ENCODE assay signal across 15 mouse cellular contexts in genomic region chr17:35103221-35103690, GRCm38 (mm10). TPM values are rescaled to one million over a fixed set of nuclear protein-coding genes. Genes with fewer than 3 reads are reported as not detected.
DNase-seq lines count a peak whose midpoint lies in the region; ATAC-seq and TF ChIP-seq lines count a peak whose summit lies in the region.
"Had no signal": no experiment of that assay in that cellular context is flagged by ENCODE, and none has a peak within 500 bp of the region (broad histone marks: within the 10 kb centered on the region; RNA-seq: fewer than 3 reads in every experiment).

No protein-coding gene starts in this region.

- ATAC-seq in neural tube, embryonic 11.5 days (ENCODE audit: insufficient read depth, low FRiP score, low TSS enrichment) = no peak
- ATAC-seq in intestine, postnatal 0 days = peak; percentile 82
- no peak for ATAC-seq in erythroid progenitor cell, adult 5-6 weeks (replicated peaks; ENCODE audit: low FRiP score, poor library complexity, severe bottlenecking)

- H3K36me3 ChIP-seq in neural tube, embryonic 11.5 days (ENCODE audit: control insufficient read depth, insufficient read depth, low read length) = peaks cover 15% of the 10 kb centered on the region
- peaks cover 51% of the 10 kb centered on the region for H3K36me3 ChIP-seq in intestine, postnatal 0 days (ENCODE audit: control insufficient read depth, insufficient read depth)

- TF ChIP-seq CTCF in intestine, postnatal 0 days (IDR thresholded peaks at IDR 0.05; ENCODE audit: low read depth) = no peak

- no peaks in the 10 kb centered on the region for H3K27me3 ChIP-seq in neural tube, embryonic 11.5 days (ENCODE audit: control insufficient read depth, insufficient read depth, low read length)
- no peaks in the 10 kb centered on the region for H3K27me3 ChIP-seq in intestine, postnatal 0 days (replicated peaks; ENCODE audit: control insufficient read depth, insufficient read depth, low read length)
- H3K27me3 ChIP-seq: forebrain, embryonic 12.5 days; limb, embryonic 13.5 days had no signal

- H3K4me2 ChIP-seq in neural tube, embryonic 11.5 days (ENCODE audit: low read depth) = no peak overlapping the region
- H3K4me2 ChIP-seq in intestine, postnatal 0 days (replicated peaks; ENCODE audit: low read depth) = no peak overlapping the region; the same call in 1 of the 2 replicates
- H3K4me2 ChIP-seq: forebrain, embryonic 12.5 days; limb, embryonic 13.5 days had no signal

- DNase-seq in neural tube, embryonic 11.5 days (ENCODE audit: low spot score) = no peak
- no peak for DNase-seq in neural tube, embryonic 10.5 days (ENCODE audit: extremely low spot score, low spot score)
- peak; percentile 79 to 90 for DNase-seq in kidney, postnatal 25 days
- peak; percentile 88 for DNase-seq in yolk sac, embryonic 10.5 days (ENCODE audit: low spot score)
- no peak for DNase-seq in adrenal gland, adult 2 months
- DNase-seq: heart, adult 2 months; thymus, postnatal 36 days had no signal

- no peaks in the 10 kb centered on the region for H3K9me3 ChIP-seq in neural tube, embryonic 11.5 days (ENCODE audit: control insufficient read depth, low read length)
- no peaks in the 10 kb centered on the region for H3K9me3 ChIP-seq in intestine, postnatal 0 days (ENCODE audit: control insufficient read depth)
- H3K9me3 ChIP-seq: forebrain, embryonic 12.5 days; hindbrain, embryonic 10.5 days; limb, embryonic 13.5 days had no signal

- H3K4me1 ChIP-seq in neural tube, embryonic 11.5 days (ENCODE audit: control insufficient read depth, insufficient read depth, low read length) = no peaks in the 10 kb centered on the region
- no peaks in the 10 kb centered on the region for H3K4me1 ChIP-seq in intestine, postnatal 0 days (replicated peaks; ENCODE audit: control insufficient read depth, insufficient read depth, low read length)
- H3K4me1 ChIP-seq: limb, embryonic 13.5 days had no signal

- WGBS in neural tube, embryonic 11.5 days = 71% methylated on average over 6 of the region's 6 CpGs
- 33% methylated on average over 6 of the region's 6 CpGs for whole genome bisulfite sequencing in intestine, postnatal 0 days

- no peak overlapping the region for H3K27ac ChIP-seq in neural tube, embryonic 11.5 days (ENCODE audit: low read depth, low read length)
- H3K27ac ChIP-seq in intestine, postnatal 0 days (ENCODE audit: low read depth, low read length) = peak overlapping the region; percentile 64
- H3K27ac ChIP-seq: forebrain, embryonic 12.5 days; heart, adult 2 months; limb, embryonic 13.5 days; macrophage had no signal

- no peak overlapping the region for H3K4me3 ChIP-seq in neural tube, embryonic 11.5 days (ENCODE audit: low read depth, low read length)
- H3K4me3 ChIP-seq in intestine, postnatal 0 days (ENCODE audit: low read depth, low read length) = no peak overlapping the region
- H3K4me3 ChIP-seq: forebrain, embryonic 12.5 days; heart, adult 2 months; hindbrain, embryonic 10.5 days; limb, embryonic 13.5 days had no signal

- H3K9ac ChIP-seq in neural tube, embryonic 11.5 days (ENCODE audit: low read length) = 0 out of 2 replicates have a peak overlapping the region, but pooled peaks have one; percentile 4
- no peak overlapping the region for H3K9ac ChIP-seq in intestine, postnatal 0 days (ENCODE audit: low read depth, low read length)
- H3K9ac ChIP-seq: forebrain, embryonic 12.5 days; limb, embryonic 13.5 days had no signal

RNA-seq across cellular contexts. Expression of gene Ly6g5c, which starts 4.8 kb away (rescaled TPM):
- not detected in 2 replicates for polyA plus RNA-seq in neural tube, embryonic 11.5 days (2014; fragmentation: Nextera tagmentation; extraction: Ambion mirVana)
- not detected in 2 replicates for polyA plus RNA-seq in intestine, postnatal 0 days (2015; fragmentation: Nextera tagmentation; extraction: Ambion mirVana)
- not detected for total RNA-seq in adrenal gland, adult 2 months (2021)
- polyA plus RNA-seq in adrenal gland, adult 2 months (2012; rRNA removed) = not detected in 2 replicates
- not detected in 2 replicates for total RNA-seq in erythroid progenitor cell, adult 5-6 weeks (2015; ENCODE audit: low replicate concordance)
- not detected in 2 replicates for total RNA-seq in erythroid progenitor cell, adult 5-6 weeks (2017; ENCODE audit: low replicate concordance)
- total RNA-seq: heart, adult 2 months; layer of hippocampus, postnatal 10 days; monocyte, adult 5-6 weeks had no signal
- polyA plus RNA-seq: forebrain, embryonic 12.5 days; heart, adult 2 months; hindbrain, embryonic 10.5 days; limb, embryonic 13.5 days; macrophage had no signal

RNA-seq across cellular contexts. Expression of gene Ly6g5b, which starts 12.0 kb away (rescaled TPM):
- polyA plus RNA-seq in neural tube, embryonic 11.5 days (2014; fragmentation: Nextera tagmentation; extraction: Ambion mirVana) = 0.45 and 0.78 TPM in 2 replicates
- polyA plus RNA-seq in intestine, postnatal 0 days (2015; fragmentation: Nextera tagmentation; extraction: Ambion mirVana) = 0.46 and 0.59 TPM in 2 replicates
- under 1 TPM; 0.23 to 0.35 TPM for total RNA-seq in adrenal gland, adult 2 months (2021)
- 0.42 and 0.52 TPM in 2 replicates for polyA plus RNA-seq in adrenal gland, adult 2 months (2012; rRNA removed)
- total RNA-seq in erythroid progenitor cell, adult 5-6 weeks (2015; ENCODE audit: low replicate concordance) = 2.2 and 8.8 TPM in 2 replicates
- total RNA-seq in erythroid progenitor cell, adult 5-6 weeks (2017; ENCODE audit: low replicate concordance) = not detected in 2 replicates
- total RNA-seq: monocyte, adult 5-6 weeks had no signal
- polyA plus RNA-seq: macrophage had no signal

RNA-seq across cellular contexts. Expression of gene Abhd16a, which starts 14.2 kb away (rescaled TPM):
- polyA plus RNA-seq in neural tube, embryonic 11.5 days (2014; fragmentation: Nextera tagmentation; extraction: Ambion mirVana) = 50.5 and 59.9 TPM in 2 replicates
- polyA plus RNA-seq in intestine, postnatal 0 days (2015; fragmentation: Nextera tagmentation; extraction: Ambion mirVana) = 101 and 103 TPM in 2 replicates
- 10 to 100 TPM; 71.8 to 95.8 TPM for total RNA-seq in adrenal gland, adult 2 months (2021)
- 219 and 291 TPM in 2 replicates for polyA plus RNA-seq in adrenal gland, adult 2 months (2012; rRNA removed)
- total RNA-seq in erythroid progenitor cell, adult 5-6 weeks (2015; ENCODE audit: low replicate concordance) = 98.5 and 106 TPM in 2 replicates
- 84.5 and 97.3 TPM in 2 replicates for total RNA-seq in erythroid progenitor cell, adult 5-6 weeks (2017; ENCODE audit: low replicate concordance)

RNA-seq across cellular contexts. Expression of gene Ly6g6f, which starts 17.8 kb away (rescaled TPM):
- 1.3 and 1.4 TPM in 2 replicates for polyA plus RNA-seq in neural tube, embryonic 11.5 days (2014; fragmentation: Nextera tagmentation; extraction: Ambion mirVana)
- polyA plus RNA-seq in intestine, postnatal 0 days (2015; fragmentation: Nextera tagmentation; extraction: Ambion mirVana) = not detected in 2 replicates
- not detected for total RNA-seq in adrenal gland, adult 2 months (2021)
- polyA plus RNA-seq in adrenal gland, adult 2 months (2012; rRNA removed) = not detected in 2 replicates
- total RNA-seq in erythroid progenitor cell, adult 5-6 weeks (2015; ENCODE audit: low replicate concordance) = 3.8 TPM in 1 of 2 replicates, not detected in the other
- total RNA-seq in erythroid progenitor cell, adult 5-6 weeks (2017; ENCODE audit: low replicate concordance) = not detected in 2 replicates
- total RNA-seq: heart, adult 2 months; layer of hippocampus, postnatal 10 days; monocyte, adult 5-6 weeks had no signal
- polyA plus RNA-seq: macrophage had no signal

RNA-seq across cellular contexts. Expression of gene Gpank1, which starts 18.0 kb away (rescaled TPM):
- 26.1 and 28.9 TPM in 2 replicates for polyA plus RNA-seq in neural tube, embryonic 11.5 days (2014; fragmentation: Nextera tagmentation; extraction: Ambion mirVana)
- polyA plus RNA-seq in intestine, postnatal 0 days (2015; fragmentation: Nextera tagmentation; extraction: Ambion mirVana) = 15.0 and 16.6 TPM in 2 replicates
- total RNA-seq in adrenal gland, adult 2 months (2021) = 10 to 100 TPM; 12.4 to 12.8 TPM
- 13.3 and 15.8 TPM in 2 replicates for polyA plus RNA-seq in adrenal gland, adult 2 months (2012; rRNA removed)
- 15.9 and 33.9 TPM in 2 replicates for total RNA-seq in erythroid progenitor cell, adult 5-6 weeks (2015; ENCODE audit: low replicate concordance)
- 28.9 and 49.4 TPM in 2 replicates for total RNA-seq in erythroid progenitor cell, adult 5-6 weeks (2017; ENCODE audit: low replicate concordance)

Comparison
In these comparisons a context has a peak if more than half of its experiments do, and no peak if none do; other contexts are left out.
1. DNase-seq: peak in kidney, postnatal 25 days (2 of 2) and yolk sac, embryonic 10.5 days (single experiment); none in neural tube, embryonic 11.5 days (single experiment), neural tube, embryonic 10.5 days (single experiment) and adrenal gland, adult 2 months (single experiment).